Mouse (Mus musculus): ENCODE measurements around the gene Mrpl36. TPM values are rescaled to one million over a fixed set of nuclear protein-coding genes. Genes with fewer than 3 reads are reported as not detected.

The Mrpl36 gene
- polyA plus RNA-seq, 1 experiment from 2014 or later = 173 TPM

- 83% methylated on average over 10 of the region's 10 CpGs for WGBS
- peaks cover 2 to 31% of the 10 kb centered on the region in 2 experiments; a peak in 3 of 4 replicates for H3K4me1 ChIP-seq (ENCODE audit: control insufficient read depth in 2 of 2, insufficient read depth in 2 of 2, low read length in 2 of 2)
- no peak overlapping the region for H3K4me2 ChIP-seq (ENCODE audit: low read length)
- no peak for ATAC-seq (ENCODE audit: insufficient number of reproducible peaks, insufficient read depth, low FRiP score, low read depth)
- H3K4me3 ChIP-seq (ENCODE audit: control insufficient read depth in 1 of 2, insufficient read depth in 1 of 2, low read depth in 1 of 2, low read length in 2 of 2) = no peak overlapping the region
- H3K9me3 ChIP-seq (ENCODE audit: control insufficient read depth, low read length) = no peaks in the 10 kb centered on the region
- no peaks in the 10 kb centered on the region for H3K27me3 ChIP-seq (ENCODE audit: control insufficient read depth, insufficient read depth, low read length)
- peaks cover 91% of the 10 kb centered on the region for H3K36me3 ChIP-seq (ENCODE audit: control insufficient read depth, insufficient read depth, low read length)
- peak overlapping the region; percentile 21; the same call in 1 of the 2 replicates for H3K9ac ChIP-seq (ENCODE audit: low read length)
- H3K27ac ChIP-seq (replicated peaks in 1 of 2; ENCODE audit: control insufficient read depth in 1 of 2, insufficient read depth in 1 of 2, low read depth in 2 of 2, low read length in 2 of 2) = no peak overlapping the region; a peak in 1 of 4 replicates
Measured at GRCm38 (mm10) chr13:73322626-73323025, 5.7 kb upstream of the Mrpl36 start.

GRCm38 (mm10) chr13:73323406-73323805, 4.9 kb upstream of the Mrpl36 start:
- 80% methylated on average over 4 of the region's 4 CpGs for WGBS
- H3K9me3 ChIP-seq (ENCODE audit: control insufficient read depth, low read length) = no peaks in the 10 kb centered on the region
- H3K4me3 ChIP-seq (ENCODE audit: control insufficient read depth in 1 of 2, insufficient read depth in 1 of 2, low read depth in 1 of 2, low read length in 2 of 2) = no peak overlapping the region
- no peak overlapping the region for H3K4me2 ChIP-seq (ENCODE audit: low read length)
- H3K27ac ChIP-seq (replicated peaks in 1 of 2; ENCODE audit: control insufficient read depth in 1 of 2, insufficient read depth in 1 of 2, low read depth in 2 of 2, low read length in 2 of 2) = no peak overlapping the region
- no peak for ATAC-seq (ENCODE audit: insufficient number of reproducible peaks, insufficient read depth, low FRiP score, low read depth)
- no peak overlapping the region for H3K9ac ChIP-seq (ENCODE audit: low read length)
- H3K36me3 ChIP-seq (ENCODE audit: control insufficient read depth, insufficient read depth, low read length) = peaks cover 83% of the 10 kb centered on the region
- peaks cover 2 to 33% of the 10 kb centered on the region in 2 experiments; a peak in 3 of 4 replicates for H3K4me1 ChIP-seq (ENCODE audit: control insufficient read depth in 2 of 2, insufficient read depth in 2 of 2, low read length in 2 of 2)
- no peaks in the 10 kb centered on the region for H3K27me3 ChIP-seq (ENCODE audit: control insufficient read depth, insufficient read depth, low read length)

- Histone ChIP-seq H3K4me3 (ENCODE audit: control insufficient read depth in 1 of 2, insufficient read depth in 1 of 2, low read depth in 1 of 2, low read length in 2 of 2) (peak overlapping the region; percentile 56 to 96), H3K27ac (replicated peaks in 1 of 2; ENCODE audit: control insufficient read depth in 1 of 2, insufficient read depth in 1 of 2, low read depth in 2 of 2, low read length in 2 of 2) (peak overlapping the region; percentile 70 to 91), H3K36me3 (ENCODE audit: control insufficient read depth, insufficient read depth, low read length) (peaks cover 11% of the 10 kb centered on the region), H3K27me3 (ENCODE audit: control insufficient read depth, insufficient read depth, low read length) (no peaks in the 10 kb centered on the region), H3K4me2 (ENCODE audit: low read length) (peak overlapping the region; percentile 80), H3K9me3 (ENCODE audit: control insufficient read depth, low read length) (no peaks in the 10 kb centered on the region), H3K9ac (ENCODE audit: low read length) (peak overlapping the region; percentile 79), H3K4me1 (ENCODE audit: control insufficient read depth in 2 of 2, insufficient read depth in 2 of 2, low read length in 2 of 2) (peaks cover 18 to 53% of the 10 kb centered on the region in 2 experiments)
- 1% methylated on average over 42 of the region's 42 CpGs for WGBS
- ATAC-seq (ENCODE audit: insufficient number of reproducible peaks, insufficient read depth, low FRiP score, low read depth) = peak; percentile 79
Measured at GRCm38 (mm10) chr13:73330844-73331501, 2.7 kb downstream of the Mrpl36 start.

GRCm38 (mm10) chr13:73331736-73332135, 3.4 kb downstream of the Mrpl36 start:
- Histone ChIP-seq H3K36me3 (ENCODE audit: control insufficient read depth, insufficient read depth, low read length) (peaks cover 4% of the 10 kb centered on the region; the same call in 1 of the 2 replicates), H3K9ac (ENCODE audit: low read length) (peak overlapping the region; percentile 79), H3K27me3 (ENCODE audit: control insufficient read depth, insufficient read depth, low read length) (no peaks in the 10 kb centered on the region), H3K4me1 (ENCODE audit: control insufficient read depth in 2 of 2, insufficient read depth in 2 of 2, low read length in 2 of 2) (peaks cover 22 to 52% of the 10 kb centered on the region in 2 experiments), H3K9me3 (ENCODE audit: control insufficient read depth, low read length) (no peaks in the 10 kb centered on the region), H3K4me3 (ENCODE audit: control insufficient read depth in 1 of 2, insufficient read depth in 1 of 2, low read depth in 1 of 2, low read length in 2 of 2) (peak overlapping the region; percentile 56 to 96), H3K4me2 (ENCODE audit: low read length) (peak overlapping the region; percentile 80), H3K27ac (replicated peaks in 1 of 2; ENCODE audit: control insufficient read depth in 1 of 2, insufficient read depth in 1 of 2, low read depth in 2 of 2, low read length in 2 of 2) (peak overlapping the region; percentile 70 to 91)
- 19% methylated on average over 3 of the region's 3 CpGs for WGBS
- no peak for ATAC-seq (ENCODE audit: insufficient number of reproducible peaks, insufficient read depth, low FRiP score, low read depth)

- 0 out of 2 replicates have a peak overlapping the region, but pooled peaks have one; percentile 32 for H3K9ac ChIP-seq (ENCODE audit: low read length)
- H3K4me2 ChIP-seq (ENCODE audit: low read length) = peak overlapping the region; percentile 7; the same call in 1 of the 2 replicates
- H3K27me3 ChIP-seq (ENCODE audit: control insufficient read depth, insufficient read depth, low read length) = no peaks in the 10 kb centered on the region
- WGBS = 21% methylated on average over 7 of the region's 7 CpGs
- H3K9me3 ChIP-seq (ENCODE audit: control insufficient read depth, low read length) = no peaks in the 10 kb centered on the region
- H3K4me1 ChIP-seq (ENCODE audit: control insufficient read depth in 2 of 2, insufficient read depth in 2 of 2, low read length in 2 of 2) = peaks cover 31 to 42% of the 10 kb centered on the region in 2 experiments
- H3K27ac ChIP-seq (replicated peaks in 1 of 2; ENCODE audit: control insufficient read depth in 1 of 2, insufficient read depth in 1 of 2, low read depth in 2 of 2, low read length in 2 of 2) = peak overlapping the region; percentile 80 to 85
- peak; percentile 76 for ATAC-seq (ENCODE audit: insufficient number of reproducible peaks, insufficient read depth, low FRiP score, low read depth)
- H3K4me3 ChIP-seq (ENCODE audit: control insufficient read depth in 1 of 2, insufficient read depth in 1 of 2, low read depth in 1 of 2, low read length in 2 of 2) = no peak overlapping the region
- H3K36me3 ChIP-seq (ENCODE audit: control insufficient read depth, insufficient read depth, low read length) = no peaks in the 10 kb centered on the region
Measured at GRCm38 (mm10) chr13:73336753-73337152, 8.4 kb downstream of the Mrpl36 start.

- peak overlapping the region in 1 of 2 experiments; percentile 56; a peak in 1 of 4 replicates for H3K27ac ChIP-seq (replicated peaks in 1 of 2; ENCODE audit: control insufficient read depth in 1 of 2, insufficient read depth in 1 of 2, low read depth in 2 of 2, low read length in 2 of 2)
Measured at GRCm38 (mm10) chr13:73345102-73345890, 17.0 kb downstream of the Mrpl36 start.

GRCm38 (mm10) chr13:73346131-73346530, 17.8 kb downstream of the Mrpl36 start:
- H3K27ac ChIP-seq (replicated peaks in 1 of 2; ENCODE audit: control insufficient read depth in 1 of 2, insufficient read depth in 1 of 2, low read depth in 2 of 2, low read length in 2 of 2) = peak overlapping the region in 1 of 2 experiments; percentile 56; a peak in 2 of 4 replicates
- no peaks in the 10 kb centered on the region for H3K9me3 ChIP-seq (ENCODE audit: control insufficient read depth, low read length)
- ATAC-seq (ENCODE audit: insufficient number of reproducible peaks, insufficient read depth, low FRiP score, low read depth) = no peak
- 13% methylated on average over 2 of the region's 2 CpGs for WGBS
- H3K36me3 ChIP-seq (ENCODE audit: control insufficient read depth, insufficient read depth, low read length) = no peaks in the 10 kb centered on the region
- H3K27me3 ChIP-seq (ENCODE audit: control insufficient read depth, insufficient read depth, low read length) = no peaks in the 10 kb centered on the region
- H3K4me1 ChIP-seq (ENCODE audit: control insufficient read depth in 2 of 2, insufficient read depth in 2 of 2, low read length in 2 of 2) = peaks cover 6 to 13% of the 10 kb centered on the region in 2 experiments
- H3K4me3 ChIP-seq (ENCODE audit: control insufficient read depth in 1 of 2, insufficient read depth in 1 of 2, low read depth in 1 of 2, low read length in 2 of 2) = peak overlapping the region in 1 of 2 experiments; percentile 16; a peak in 2 of 4 replicates
- peak overlapping the region; percentile 51; the same call in 1 of the 2 replicates for H3K9ac ChIP-seq (ENCODE audit: low read length)
- peak overlapping the region; percentile 55 for H3K4me2 ChIP-seq (ENCODE audit: low read length)

More at GRCm38 (mm10) chr13:73345102-73345890, 17.0 kb downstream of the Mrpl36 start:
- Histone ChIP-seq H3K4me1 (ENCODE audit: control insufficient read depth in 2 of 2, insufficient read depth in 2 of 2, low read length in 2 of 2) (peaks cover 6 to 13% of the 10 kb centered on the region in 2 experiments), H3K36me3 (ENCODE audit: control insufficient read depth, insufficient read depth, low read length) (no peaks in the 10 kb centered on the region), H3K9me3 (ENCODE audit: control insufficient read depth, low read length) (no peaks in the 10 kb centered on the region), H3K9ac (ENCODE audit: low read length) (no peak overlapping the region), H3K27me3 (ENCODE audit: control insufficient read depth, insufficient read depth, low read length) (no peaks in the 10 kb centered on the region), H3K4me2 (ENCODE audit: low read length) (peak overlapping the region; percentile 55), H3K4me3 (ENCODE audit: control insufficient read depth in 1 of 2, insufficient read depth in 1 of 2, low read depth in 1 of 2, low read length in 2 of 2) (peak overlapping the region in 1 of 2 experiments; percentile 16; a peak in 2 of 4 replicates)
- WGBS = 68% methylated on average over 9 of the region's 9 CpGs
- ATAC-seq (ENCODE audit: insufficient number of reproducible peaks, insufficient read depth, low FRiP score, low read depth) = no peak

Data from heart, embryonic 14.5 days (tissue).